Mouse (Mus musculus): Measurements from ENCODE around the gene Bcor.
A peak's percentile ranks its signal among the peaks of the same experiment; 100 is the strongest.

Gene Bcor

DNA sequence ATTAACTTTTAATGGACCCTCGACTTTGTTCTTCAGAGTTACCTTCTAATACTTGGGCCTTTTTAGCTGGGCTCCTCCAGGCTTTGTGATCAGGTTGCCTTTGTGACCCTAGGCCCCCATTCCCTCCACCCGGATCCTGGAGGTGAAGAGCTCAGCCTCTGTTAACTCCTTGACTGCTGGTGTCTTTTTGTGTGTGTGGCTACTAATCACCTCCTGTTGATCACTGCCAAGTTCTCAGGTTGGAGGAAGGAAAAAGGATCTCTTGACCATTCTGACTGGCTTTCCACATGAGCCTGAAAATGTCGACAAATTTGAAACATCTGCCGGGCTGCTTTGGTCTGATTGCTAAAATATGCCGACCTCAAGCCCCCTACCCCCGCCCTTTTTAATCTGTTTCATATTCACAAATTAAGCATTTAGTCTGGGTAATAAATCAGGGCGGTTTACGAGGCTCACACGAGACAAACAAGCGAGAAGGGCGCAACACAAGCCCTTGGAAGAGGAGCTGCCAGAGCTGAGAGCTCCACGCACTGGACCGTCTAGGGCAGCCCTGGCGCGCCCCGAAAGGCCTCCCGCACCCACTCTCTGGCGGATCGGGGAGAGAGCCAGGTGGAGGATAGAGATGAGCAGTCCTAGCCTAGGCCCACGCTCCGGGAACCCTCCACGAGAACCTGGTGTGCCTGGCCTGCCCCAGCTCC, 33.6 kb downstream of the Bcor start:
- DNase-seq (ENCODE audit: low spot score): no peak

DNA sequence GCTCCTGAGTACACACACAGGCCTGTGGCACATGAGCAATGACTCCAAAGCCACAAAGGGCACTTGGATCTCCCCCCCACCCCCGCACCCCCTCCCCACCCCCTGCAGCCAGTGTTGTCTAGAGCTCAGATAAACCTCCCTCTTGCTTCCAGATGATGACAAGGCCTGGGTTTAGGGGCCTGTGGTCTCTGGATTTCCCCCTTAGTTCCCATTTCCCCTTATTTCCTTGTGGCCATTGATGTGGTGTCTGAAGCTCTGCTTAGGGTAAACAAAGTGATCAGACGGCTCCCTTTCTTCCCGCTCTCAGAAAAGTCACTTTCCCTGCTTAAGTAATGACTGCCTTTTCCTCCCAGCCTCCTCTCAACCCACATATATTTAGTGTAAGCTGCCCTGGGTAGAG, 35.6 kb downstream of the Bcor start:
- no peak for DNase-seq (ENCODE audit: low spot score)

DNA sequence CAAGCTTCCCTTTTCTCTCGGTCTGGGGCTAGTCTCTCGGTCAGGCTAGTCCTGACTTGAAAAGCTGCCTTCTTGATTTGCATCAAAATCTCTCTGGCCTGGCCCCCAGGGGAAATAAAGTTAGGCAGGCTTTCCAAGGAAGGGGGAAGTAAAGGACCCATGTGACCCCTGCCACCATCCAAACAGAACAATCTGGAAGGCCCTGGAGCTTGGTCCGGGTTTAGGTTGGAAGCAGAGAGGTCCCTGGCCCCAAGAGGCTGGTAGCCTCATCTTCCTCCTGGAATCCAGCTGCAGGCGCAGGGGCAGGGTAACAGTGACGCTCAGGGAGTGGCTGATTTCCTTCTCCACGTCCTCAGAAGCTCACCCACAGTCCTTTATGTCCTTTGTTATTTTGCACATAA, 36.5 kb downstream of the Bcor start:
- DNase-seq (ENCODE audit: low spot score): no peak

DNA sequence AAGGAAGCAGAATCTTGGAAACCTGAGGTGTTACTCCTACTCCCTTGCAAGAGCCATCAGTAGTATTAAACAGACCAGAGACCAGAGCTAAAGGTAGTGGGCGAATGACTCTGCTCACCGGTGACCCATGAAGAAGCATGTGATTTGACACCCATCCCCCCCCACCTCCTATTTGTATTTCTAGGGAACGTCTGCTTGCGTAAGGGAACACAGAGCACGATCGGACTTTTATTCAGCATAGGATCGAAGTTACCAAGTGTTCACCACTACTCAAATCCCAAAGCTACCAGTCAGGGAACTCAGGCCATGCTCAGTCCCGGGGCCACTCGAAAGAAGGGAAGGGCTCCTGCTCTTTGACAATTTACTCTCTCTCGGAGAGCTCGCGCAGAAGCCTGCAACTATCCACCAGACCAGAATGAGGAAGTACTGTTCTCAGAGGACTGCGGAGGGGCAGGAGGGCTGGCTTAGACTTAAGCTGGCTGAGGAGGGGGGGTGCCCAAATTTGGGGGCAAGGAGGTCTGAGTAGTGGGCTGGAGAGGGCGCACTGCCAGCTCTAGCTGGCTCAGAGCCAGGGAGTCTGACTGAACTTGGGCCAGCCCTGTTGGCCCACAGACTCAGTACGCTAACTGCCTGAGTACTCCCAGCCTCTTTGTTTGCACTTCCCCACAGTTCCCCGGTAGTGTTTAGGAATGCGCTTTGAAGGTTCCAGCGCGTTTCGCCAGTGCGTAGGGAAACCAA, 37.4 kb downstream of the Bcor start:
- peak; percentile 58 for DNase-seq (ENCODE audit: low spot score)

DNA sequence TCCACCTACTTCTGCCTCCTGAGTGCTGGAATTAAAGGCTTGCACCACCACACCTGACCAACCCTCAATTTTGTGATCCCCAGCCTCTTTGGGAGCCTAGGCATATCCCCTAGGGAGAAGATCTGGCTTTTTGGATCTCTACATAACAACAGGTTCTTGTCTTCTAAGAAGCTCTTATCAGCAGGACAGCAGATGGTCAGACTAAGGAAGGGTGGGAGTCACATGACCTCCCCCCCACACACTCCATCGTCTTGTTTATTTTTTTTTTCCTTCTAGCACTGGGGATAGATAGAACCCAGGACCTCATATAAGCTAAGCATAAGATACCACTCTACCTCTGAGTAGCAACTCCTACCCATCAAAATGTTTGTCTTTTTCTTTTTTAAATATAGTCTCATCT, 40.7 kb downstream of the Bcor start:
- no peak for DNase-seq (ENCODE audit: low spot score)

DNA sequence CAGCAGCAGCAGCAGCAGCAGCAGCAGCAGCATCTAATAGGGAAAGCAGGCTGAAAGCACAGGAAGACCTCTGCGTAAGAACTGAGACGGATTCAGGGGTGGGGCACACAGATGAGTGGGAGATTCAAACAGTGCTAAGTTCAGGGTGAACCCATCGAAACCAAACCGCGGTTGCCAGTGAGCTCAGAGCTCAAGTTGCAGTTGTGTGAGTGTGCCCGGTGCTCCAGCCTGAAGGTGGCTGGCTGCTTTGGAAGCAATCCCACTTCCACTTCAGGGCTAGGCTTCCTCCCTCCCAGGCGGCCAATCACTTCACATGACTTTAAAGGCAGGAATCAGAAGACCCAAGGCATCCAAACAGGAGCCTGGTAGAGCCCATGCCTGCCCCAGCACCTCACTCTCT, 44.0 kb downstream of the Bcor start:
- no peak for DNase-seq (ENCODE audit: low spot score)

DNA sequence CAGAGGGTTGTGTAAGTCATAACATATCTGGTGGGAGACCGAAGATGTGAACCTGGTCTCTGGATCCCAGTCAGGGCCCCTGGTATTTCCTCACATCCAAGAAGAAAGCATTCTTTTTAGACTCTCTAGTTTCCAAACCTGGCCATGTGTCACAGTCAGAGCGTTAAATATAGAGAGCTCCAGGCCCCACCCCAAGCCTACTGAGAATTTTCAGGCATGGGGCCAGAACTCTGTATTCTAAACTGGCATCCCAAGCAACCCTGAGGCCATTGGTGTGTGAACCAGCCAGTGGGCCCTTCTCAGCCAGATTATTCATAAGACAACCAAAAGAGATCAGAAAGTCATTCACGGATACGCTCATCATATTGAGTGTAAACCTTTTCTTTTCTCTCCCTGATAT, 48.0 kb downstream of the Bcor start:
- DNase-seq (ENCODE audit: low spot score): no peak

DNA sequence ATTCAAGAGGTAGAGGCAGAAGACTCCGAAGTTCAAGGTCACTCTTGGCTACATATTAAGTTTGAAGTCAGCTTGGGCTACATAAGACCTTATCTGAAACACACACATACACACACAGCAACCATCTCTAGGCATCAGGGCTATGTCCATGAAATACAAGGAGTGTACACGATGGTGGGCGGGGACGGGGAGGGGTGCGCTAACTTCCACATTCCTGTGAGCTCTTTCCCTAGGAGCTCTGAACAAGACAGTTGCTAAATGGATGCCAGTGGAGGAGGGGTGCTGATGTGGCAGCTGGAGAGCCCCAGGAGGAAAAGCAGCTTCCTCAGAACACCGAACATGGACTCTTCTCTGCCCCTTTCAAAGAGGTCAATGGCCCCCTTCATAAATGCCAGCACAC, 49.6 kb downstream of the Bcor start:
- no peak for DNase-seq (ENCODE audit: low spot score)

DNA sequence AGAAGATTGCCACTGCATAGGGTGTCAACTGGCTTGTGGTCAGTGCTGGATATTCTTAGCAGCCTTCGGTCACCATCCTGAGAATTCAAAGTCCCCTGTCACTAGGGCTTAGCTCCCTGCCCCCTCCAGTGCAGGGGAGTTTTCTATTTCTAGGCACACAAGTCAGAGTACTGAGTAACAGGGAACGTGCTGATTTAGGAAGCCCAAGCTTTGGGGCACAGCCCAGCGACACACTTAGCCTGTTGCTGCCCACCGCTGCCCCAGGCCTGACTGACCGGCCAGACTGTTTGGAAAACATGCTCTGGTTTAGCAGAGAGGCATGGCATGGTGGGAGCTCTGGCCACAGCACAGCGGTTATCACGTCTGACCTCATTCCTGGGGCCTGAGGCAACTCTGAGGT, 54.8 kb downstream of the Bcor start:
- DNase-seq (ENCODE audit: low spot score): no peak

DNA sequence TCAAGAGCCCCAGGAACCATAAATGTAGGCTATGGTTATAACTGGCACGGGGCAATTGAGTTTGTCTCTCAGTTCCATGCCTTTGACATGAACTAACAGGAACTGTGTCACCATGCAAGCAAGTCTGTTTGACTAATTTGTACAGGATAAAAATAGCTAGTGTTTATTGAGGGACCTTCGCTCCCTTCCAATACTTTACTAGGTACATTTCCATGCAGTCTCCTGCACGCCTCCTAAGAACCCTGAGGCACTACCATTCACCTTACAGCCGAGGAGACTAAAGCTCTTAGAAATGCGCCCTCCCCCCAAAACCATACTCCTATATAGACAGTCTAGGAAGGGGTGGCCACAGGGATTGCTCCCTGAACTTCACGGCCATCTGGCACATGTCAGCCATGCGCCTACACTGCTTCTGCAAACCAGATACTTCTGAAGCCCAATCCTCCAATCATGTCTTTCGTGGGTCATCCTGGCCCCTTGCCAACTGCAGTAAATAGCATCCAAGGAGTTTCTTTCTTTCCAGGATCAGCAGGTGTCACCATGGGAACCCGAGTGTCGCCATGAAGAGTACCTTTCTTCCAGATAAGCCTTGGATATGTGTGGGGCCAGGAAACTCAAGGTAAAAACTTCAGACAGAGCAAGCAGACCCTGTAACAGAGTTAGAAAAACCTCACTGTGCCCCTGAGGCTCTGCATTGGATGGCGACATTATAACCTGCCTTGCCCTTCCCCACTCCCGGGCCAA, 63.2 kb downstream of the Bcor start:
- no peak for DNase-seq (ENCODE audit: low spot score)

DNA sequence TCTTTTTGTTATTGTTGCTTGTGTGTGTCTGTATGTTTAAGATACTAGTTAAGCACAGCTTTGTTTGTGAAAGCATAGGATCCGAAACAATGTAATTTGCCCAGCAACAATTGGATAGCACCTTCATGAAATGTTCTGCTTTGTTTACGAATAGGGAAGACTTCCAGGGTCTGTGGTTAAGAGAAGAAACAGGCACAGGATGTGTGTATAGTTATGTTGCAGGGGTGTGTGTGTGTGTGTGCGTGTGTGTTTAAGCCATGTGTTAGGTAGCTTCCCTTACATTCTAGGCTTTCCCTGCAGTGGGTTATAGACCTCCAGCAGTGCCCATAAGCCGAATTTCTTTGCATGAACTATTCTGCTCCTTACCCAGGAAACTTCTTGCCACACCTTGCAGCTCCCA, 66.8 kb downstream of the Bcor start:
- no peak for DNase-seq (ENCODE audit: low spot score)

DNA sequence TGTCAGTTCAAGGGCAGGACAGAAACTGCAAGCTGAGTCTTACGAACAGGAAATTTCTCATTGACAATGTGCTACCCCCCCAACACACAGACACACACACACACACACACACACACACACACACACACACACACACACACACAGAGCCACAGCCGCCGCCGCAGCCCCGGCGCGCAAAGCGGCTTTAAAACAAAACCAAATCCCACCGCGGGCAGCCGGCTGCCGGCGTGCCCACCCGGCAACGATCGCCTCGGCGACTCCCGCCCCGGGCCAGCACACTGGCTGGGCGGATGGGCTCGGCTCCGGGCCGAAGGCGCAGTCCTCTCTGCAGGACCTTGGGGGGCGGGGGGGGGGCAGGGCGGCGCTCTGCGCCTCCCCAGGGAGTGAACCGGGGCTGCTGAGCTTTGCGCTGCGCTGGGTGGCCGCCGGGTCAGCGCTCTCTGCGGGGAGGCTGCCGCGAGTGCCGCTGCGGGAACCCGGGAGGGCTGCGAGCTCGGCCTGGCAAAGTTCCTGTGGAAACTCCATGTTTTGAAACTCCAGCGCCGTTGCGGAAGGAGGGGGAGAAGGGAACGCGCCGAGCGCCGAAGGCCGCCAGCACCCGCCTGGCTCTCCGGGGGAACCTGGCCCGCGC, 68.6 kb downstream of the Bcor start:
- peak; percentile 59 for DNase-seq (ENCODE audit: low spot score)

DNA sequence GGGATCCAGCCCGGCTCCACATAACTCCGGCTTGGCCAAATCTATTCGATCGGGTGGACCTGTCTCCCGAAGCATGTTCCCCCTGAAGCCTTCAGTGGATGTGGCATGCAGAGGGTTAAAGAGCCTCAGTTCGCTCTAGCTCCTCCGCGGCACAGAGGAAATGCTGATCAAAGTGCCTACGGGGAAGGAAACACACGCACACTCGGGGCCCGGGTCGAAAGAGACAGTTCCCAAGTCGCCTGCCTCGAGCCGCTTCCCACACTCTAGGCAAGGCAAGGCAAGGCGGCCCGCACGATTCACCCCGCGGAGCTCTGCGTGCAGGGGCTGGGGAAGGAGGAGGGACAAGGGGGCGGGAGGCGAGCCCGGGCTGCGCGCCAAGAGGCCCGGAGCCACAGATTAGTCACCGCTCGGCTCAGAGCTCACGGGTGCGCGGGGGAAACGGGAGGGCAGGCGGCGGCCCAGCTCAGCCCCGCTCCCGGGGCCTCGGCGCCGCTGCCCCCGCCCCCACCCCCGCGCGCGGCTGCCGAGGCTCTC, 69.2 kb downstream of the Bcor start:
- peak; percentile 75 for DNase-seq (ENCODE audit: low spot score)

DNA sequence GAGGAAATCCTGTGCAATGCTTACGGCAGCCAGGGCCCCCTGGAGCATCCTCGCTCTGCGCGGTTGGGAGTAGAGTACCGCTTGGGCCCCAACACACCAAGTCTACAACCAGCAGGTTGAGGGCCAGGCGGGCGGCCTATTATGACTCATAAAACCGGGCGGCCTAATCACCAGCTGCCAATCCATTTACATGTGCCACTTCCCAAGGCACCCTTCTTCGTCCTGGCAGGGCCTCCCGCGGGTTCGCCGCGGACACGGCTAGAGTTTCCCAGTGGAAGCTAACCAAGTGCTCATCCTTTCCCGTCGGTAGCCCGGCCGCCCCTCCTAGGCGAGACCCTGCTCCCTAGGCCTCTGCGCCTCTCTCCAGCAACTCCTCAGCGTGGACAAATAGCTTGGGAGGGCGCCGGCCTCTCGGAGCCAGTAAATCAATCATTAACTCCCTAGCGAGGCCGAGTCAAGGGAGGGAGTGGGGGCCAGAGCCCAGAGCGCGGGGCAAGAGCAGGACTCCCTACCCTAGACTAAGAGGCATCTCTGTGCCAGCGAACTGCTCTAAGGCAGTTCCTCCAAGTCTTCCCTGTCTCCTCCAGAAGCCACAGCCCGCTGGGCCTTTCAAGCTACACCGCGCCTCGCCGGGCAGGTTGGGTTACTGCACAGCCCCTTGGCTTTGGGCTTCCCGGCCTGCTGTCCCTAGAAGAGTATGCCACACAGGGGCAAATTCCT, 69.8 kb downstream of the Bcor start:
- DNase-seq (ENCODE audit: low spot score): no peak

DNA sequence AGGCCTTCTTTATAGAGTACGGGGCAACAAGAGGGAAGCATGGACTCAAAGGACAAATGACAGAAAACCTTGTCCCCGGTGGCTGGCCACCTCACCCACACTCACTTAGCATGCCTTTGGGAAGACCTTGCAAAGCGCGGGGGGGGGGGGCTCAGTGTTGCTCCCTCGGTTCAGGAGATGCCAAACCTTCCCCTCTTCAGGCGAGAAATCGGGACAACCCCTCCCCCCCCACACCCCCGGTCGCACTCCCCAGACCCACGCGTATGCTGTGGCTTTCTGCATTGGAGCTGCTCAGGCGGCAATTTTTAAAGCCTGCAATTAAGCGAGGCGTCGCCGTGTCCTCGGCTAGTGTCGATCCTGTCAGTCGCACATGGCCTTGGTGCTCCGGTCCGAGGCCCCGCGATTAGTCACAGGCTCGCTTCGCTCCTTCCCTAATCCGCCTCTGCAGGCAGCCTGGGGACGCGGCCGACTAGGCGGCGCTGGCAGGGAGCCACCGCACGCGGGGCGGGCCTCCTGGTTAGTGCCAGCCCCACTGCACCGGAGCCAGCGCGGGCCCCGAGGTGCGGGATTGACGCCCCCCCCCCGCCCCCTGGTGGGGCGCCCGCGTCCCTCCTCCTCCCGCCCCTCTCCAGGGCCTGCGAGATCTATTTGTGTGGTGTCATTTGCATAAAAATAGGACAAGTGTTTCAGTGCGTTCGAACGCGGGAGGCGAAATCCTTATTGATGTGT, 70.6 kb downstream of the Bcor start:
- peak; percentile 54 for DNase-seq (ENCODE audit: low spot score)

DNA sequence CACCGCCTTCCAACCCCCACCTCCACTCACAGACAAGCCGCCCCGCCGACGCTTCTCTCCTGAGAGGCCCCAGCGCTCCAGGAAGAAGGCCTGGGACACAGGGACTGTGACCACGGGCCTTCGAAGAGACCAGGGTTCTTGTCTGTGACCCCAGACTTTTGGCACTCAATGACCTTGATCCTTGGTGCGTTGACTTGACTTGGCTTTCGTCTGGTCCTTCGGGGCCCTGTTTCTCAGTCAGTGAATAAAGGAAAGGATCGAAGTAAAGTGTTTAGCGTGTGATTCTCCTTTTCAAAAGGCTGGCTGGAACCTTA, 71.2 kb downstream of the Bcor start:
- no peak for DNase-seq (ENCODE audit: low spot score)

DNA sequence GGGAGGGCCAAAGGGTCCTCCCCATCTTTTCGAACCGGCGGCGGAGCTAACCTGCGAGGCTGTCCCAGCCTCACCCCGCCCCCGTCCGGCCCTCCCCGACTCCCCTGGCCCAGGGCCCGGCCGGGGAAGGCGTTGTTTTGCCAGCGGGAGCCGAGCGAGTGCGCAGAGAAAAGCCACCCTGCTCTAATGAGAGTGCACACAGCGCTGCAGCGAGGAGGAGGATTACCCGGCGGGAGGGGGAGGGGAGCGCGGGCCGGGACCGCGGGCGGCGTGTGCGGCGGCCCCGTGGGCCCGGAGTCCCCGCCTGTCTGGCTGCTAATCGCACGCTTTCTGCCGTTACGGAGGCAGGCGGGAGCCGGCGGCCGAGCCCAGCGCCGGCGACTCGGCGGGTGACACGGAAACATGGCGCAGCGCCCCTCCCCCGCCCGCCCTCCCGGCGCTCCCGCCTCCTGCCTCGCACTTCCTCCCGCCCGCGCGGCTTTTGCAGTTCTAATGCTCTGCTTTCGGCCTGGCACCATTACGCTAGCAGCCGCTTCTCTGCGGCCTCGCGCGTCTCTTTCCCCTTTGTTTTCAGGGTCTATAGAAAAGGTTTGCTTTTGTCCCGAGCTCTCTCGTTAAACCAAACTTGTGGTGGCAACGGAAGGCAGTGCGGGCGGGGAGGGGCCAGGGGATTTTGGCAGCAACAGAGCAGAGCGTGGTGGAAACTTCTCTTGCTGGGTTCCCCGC, 71.7 kb downstream of the Bcor start:
- DNase-seq (ENCODE audit: low spot score): peak; percentile 68

DNA sequence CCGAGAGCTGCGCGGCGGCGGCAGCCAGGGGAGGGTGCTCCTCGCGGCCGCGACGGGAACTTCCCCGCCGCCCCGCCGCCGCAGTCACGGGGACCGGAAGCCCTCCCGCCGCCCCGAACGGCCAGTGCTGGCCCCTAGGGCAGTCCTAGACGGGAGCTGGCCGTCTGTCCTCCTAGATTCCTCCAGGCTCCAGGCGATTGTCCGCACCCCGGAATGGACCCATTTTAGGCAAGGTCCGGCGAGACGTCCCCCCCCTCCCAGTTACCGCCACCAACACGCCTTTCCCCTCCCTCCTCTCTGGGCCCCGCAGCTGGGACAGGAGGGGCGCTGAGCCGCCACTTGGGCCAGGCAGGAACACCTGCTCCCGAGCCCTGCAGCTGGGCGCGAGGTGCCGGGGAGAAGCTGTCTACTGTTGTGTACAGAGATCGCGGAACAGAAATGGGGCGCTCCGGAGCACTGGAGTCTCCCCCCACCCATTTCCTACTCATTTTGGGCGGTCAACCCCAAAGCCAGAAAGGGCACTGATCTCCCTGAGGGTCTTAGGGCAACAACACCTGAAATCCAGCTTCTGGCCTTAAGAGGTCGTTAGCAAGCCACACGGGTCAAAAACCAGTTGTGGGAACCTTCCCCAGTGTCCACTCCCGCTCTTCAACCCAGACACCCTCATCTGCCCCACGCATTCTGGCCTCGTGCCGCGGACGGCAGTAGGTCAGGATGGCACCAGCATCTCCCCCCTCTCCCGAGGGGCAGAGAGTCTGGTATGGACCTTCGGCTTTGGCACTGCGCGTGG, 72.4 kb downstream of the Bcor start:
- peak; percentile 51 for DNase-seq (ENCODE audit: low spot score)

DNA sequence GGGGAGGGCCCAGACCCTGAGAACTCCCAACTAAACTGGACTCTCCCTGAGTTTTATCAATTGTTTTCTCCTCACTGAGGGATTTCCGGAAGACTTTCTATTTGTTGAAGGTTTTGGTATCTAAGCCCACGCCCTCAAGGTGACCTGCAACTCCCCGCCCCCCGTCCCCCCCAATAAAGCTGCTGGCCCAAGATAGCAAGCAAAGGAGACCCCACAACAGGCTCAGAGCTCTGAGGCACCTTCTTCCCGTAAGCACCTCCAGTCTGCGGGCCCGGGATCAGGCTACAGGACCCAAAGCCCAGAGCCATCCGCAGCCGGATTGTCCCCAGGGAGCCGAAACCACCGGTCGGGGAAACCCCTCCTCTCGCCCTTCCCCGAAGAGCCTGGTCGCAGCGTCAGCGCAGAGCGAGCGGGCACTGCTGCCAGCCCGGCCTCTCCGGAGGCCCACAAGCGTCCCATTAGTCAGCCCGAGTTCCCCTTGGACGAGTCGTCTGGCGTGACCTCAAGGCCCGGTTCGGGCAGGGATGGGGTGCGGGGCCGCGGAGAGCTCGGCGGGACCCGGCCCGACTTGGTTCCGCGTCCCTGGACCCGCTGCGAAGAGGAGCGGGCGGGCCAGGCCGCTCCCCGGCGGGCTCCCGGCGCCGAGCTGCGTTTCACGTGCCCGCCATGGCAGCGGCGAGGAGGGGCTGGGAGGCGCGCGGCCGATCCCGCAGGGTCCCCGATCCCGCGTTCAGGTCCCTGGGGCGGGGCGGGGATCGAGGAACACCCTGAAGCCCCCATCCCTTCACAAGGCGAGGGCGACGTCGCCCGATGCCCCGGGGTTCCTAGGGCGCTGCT, 73.3 kb downstream of the Bcor start:
- peak; percentile 45 for DNase-seq (ENCODE audit: low spot score)
